Mouse (Mus musculus): ENCODE results near the gene Efna1.

DNA sequence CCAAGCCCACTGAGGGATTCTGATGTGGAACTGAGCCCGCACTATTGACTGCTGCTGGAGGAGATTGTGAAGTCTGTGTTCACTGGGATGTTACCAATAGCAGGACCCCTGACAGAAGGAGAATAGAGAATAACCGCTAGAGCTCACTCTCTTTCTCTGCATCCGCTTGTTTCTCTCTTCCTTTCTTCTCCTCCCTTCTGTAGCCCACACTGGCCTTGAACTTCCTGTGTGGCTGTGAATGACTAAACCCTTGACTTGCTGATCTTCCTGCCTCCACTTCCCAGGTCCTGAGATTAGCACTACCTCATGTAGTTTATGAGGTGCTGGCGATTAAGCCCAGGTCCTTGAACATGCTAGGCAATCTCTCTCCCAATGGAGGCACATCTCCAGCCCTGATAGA, 33.5 kb downstream of the Efna1 start:
- TF ChIP-seq CTCF (conservative IDR thresholded peaks at IDR 0.05; ENCODE audit: low read length) (no peak), NANOG (IDR thresholded peaks at IDR 0.05; ENCODE audit: borderline replicate concordance, low read length) (no peak)
